Mouse (Mus musculus) spleen, adult 2 months (tissue): ENCODE results near the gene Abhd6. TPM values are rescaled to one million over a fixed set of nuclear protein-coding genes. Genes with fewer than 3 reads are reported as not detected.

ENCODE experiments used
- DNase-seq, 2 experiments: peaks; one replicate each; pipeline versions ENCODE4 v3.0.0 to v3.0.0-alpha.2; 2012 to 2021; ENCODE audit warnings: low spot score in 2 of 2, low read depth in 1 of 2
- H3K27ac ChIP-seq: fragments of 200-500 bp; 2 replicates; pipeline ENCODE4 v1.5.1; 2012; ENCODE audit warnings: low read length, inconsistent platforms; ENCODE audit not compliant: insufficient read depth
- H3K27me3 ChIP-seq: fragments of 200-500 bp; 2 replicates; pipeline ENCODE4 v1.6.1; 2012; ENCODE audit warnings: mild to moderate bottlenecking, moderate library complexity, low read length, inconsistent platforms; ENCODE audit not compliant: control insufficient read depth, insufficient read depth
- H3K36me3 ChIP-seq: fragments of 200-500 bp; 2 replicates; pipeline ENCODE4 v1.6.1; 2012; ENCODE audit warnings: mild to moderate bottlenecking, low read length, inconsistent platforms; ENCODE audit not compliant: control insufficient read depth, insufficient read depth
- H3K4me1 ChIP-seq: fragments of 200-500 bp; 2 replicates; pipeline ENCODE4 v1.6.1; 2011; ENCODE audit warnings: inconsistent platforms; ENCODE audit not compliant: control insufficient read depth, insufficient read depth, insufficient read length
- H3K4me3 ChIP-seq: fragments of 200-500 bp; 2 replicates; pipeline ENCODE4 v1.5.1; 2011; ENCODE audit warnings: mild to moderate bottlenecking, inconsistent platforms; ENCODE audit not compliant: insufficient read depth, insufficient read length; ENCODE audit errors: extremely low read depth
- CTCF ChIP-seq: fragments of 200-500 bp; IDR thresholded peaks from 2 replicates; pipeline ENCODE4 v1.5.1; 2011; ENCODE audit warnings: mild to moderate bottlenecking, inconsistent platforms; ENCODE audit not compliant: insufficient read depth, insufficient read length, insufficient replicate concordance; ENCODE audit errors: extremely low read depth
- POLR2A ChIP-seq: fragments of 200-500 bp; IDR thresholded peaks from 2 replicates; pipeline ENCODE4 v1.6.1; 2011; ENCODE audit warnings: low read depth, low read length, inconsistent platforms
- WGBS: fragments of 180-500 bp; shearing (Covaris S2); methylation state at CpG from one replicate; pipeline ENCODE4 v1.1.7; 2018; 5-methylcytosine and 5-hydroxymethylcytosine counted together
- polyA plus RNA-seq: library from polyadenylated mRNA; depleted of rRNA; stranded (reverse); fragments of >200 nt; gene quantifications from 2 replicates; pipeline ENCODE4 v1.2.3, GENCODE M21; 2012

Gene Abhd6
- polyA plus RNA-seq, 1 experiment = 8.6 TPM

GRCm38 (mm10) chr14:7963160-7963559, 39.5 kb upstream of the Abhd6 start:
- Histone ChIP-seq H3K4me1 (no peaks in the 10 kb centered on the region), H3K4me3 (no peak overlapping the region), H3K36me3 (no peaks in the 10 kb centered on the region), H3K27ac (no peak overlapping the region), H3K27me3 (no peaks in the 10 kb centered on the region)
- DNase-seq = no peak
- no peak for TF ChIP-seq CTCF
- no peak for TF ChIP-seq POLR2A
- 69% methylated on average over 7 of the region's 7 CpGs for WGBS

GRCm38 (mm10) chr14:7964219-7964889, 38.3 kb upstream of the Abhd6 start:
- no peaks in the 10 kb centered on the region for H3K36me3 ChIP-seq
- H3K4me1 ChIP-seq = no peaks in the 10 kb centered on the region
- no peak overlapping the region for H3K27ac ChIP-seq
- H3K4me3 ChIP-seq = no peak overlapping the region
- 56% methylated on average over 11 of the region's 11 CpGs for WGBS
- DNase-seq = peak; percentile 39 to 57
- TF ChIP-seq CTCF (peak; percentile 76; the same call in 1 of the 2 replicates), POLR2A (no peak)
- no peaks in the 10 kb centered on the region for H3K27me3 ChIP-seq

- no peak overlapping the region for H3K27ac ChIP-seq
- no peaks in the 10 kb centered on the region for H3K36me3 ChIP-seq
- WGBS = 46% methylated on average over 10 of the region's 10 CpGs
- DNase-seq = no peak
- no peak for TF ChIP-seq CTCF
- no peak for TF ChIP-seq POLR2A
- no peak overlapping the region for H3K4me3 ChIP-seq
- H3K4me1 ChIP-seq = no peaks in the 10 kb centered on the region
- no peaks in the 10 kb centered on the region for H3K27me3 ChIP-seq
Observed at GRCm38 (mm10) chr14:7971889-7972493, 30.7 kb upstream of the Abhd6 start.

GRCm38 (mm10) chr14:7974643-7975042, 28.1 kb upstream of the Abhd6 start:
- H3K27me3 ChIP-seq = no peaks in the 10 kb centered on the region
- DNase-seq = no peak
- H3K36me3 ChIP-seq = no peaks in the 10 kb centered on the region
- H3K4me3 ChIP-seq = no peak overlapping the region
- H3K4me1 ChIP-seq = peaks cover 2% of the 10 kb centered on the region; the same call in 1 of the 2 replicates
- no peak overlapping the region for H3K27ac ChIP-seq
- TF ChIP-seq CTCF = no peak
- WGBS = 89% methylated on average over 1 of the region's 1 CpGs

- Histone ChIP-seq H3K4me3 (no peak overlapping the region), H3K27me3 (no peaks in the 10 kb centered on the region), H3K36me3 (no peaks in the 10 kb centered on the region), H3K4me1 (peaks cover 2% of the 10 kb centered on the region; the same call in 1 of the 2 replicates), H3K27ac (no peak overlapping the region)
- 91% methylated on average over 6 of the region's 6 CpGs for WGBS
- no peak for DNase-seq
- TF ChIP-seq CTCF (no peak), POLR2A (no peak)
Observed at GRCm38 (mm10) chr14:7975177-7975576, 27.5 kb upstream of the Abhd6 start.

GRCm38 (mm10) chr14:7977471-7977870, 25.2 kb upstream of the Abhd6 start:
- H3K4me1 ChIP-seq = peaks cover 2% of the 10 kb centered on the region; the same call in 1 of the 2 replicates
- DNase-seq = no peak

GRCm38 (mm10) chr14:7978183-7978582, 24.5 kb upstream of the Abhd6 start:
- DNase-seq = no peak
- TF ChIP-seq POLR2A = no peak
- no peak for TF ChIP-seq CTCF
- H3K27me3 ChIP-seq = no peaks in the 10 kb centered on the region
- no peak overlapping the region for H3K4me3 ChIP-seq
- H3K36me3 ChIP-seq = no peaks in the 10 kb centered on the region
- 90% methylated on average over 1 of the region's 1 CpGs for WGBS
- H3K27ac ChIP-seq = no peak overlapping the region
- peaks cover 2% of the 10 kb centered on the region; the same call in 1 of the 2 replicates for H3K4me1 ChIP-seq

More at GRCm38 (mm10) chr14:7977471-7977870, 25.2 kb upstream of the Abhd6 start:
- Histone ChIP-seq H3K27ac (no peak overlapping the region), H3K27me3 (no peaks in the 10 kb centered on the region), H3K4me3 (no peak overlapping the region), H3K36me3 (no peaks in the 10 kb centered on the region)
- no peak for TF ChIP-seq POLR2A
- TF ChIP-seq CTCF = no peak
- 90% methylated on average over 1 of the region's 1 CpGs for WGBS
